Mouse (Mus musculus) megakaryocyte, embryonic 14.5 days (primary cell): ENCODE data around the gene Cbfb.

Source experiments
- FLI1 ChIP-seq: IDR thresholded peaks from 2 replicates; pipeline ENCODE4 v1.6.1; 2012; ENCODE audit warnings: low read length, inconsistent platforms, mixed read lengths
- GATA1 ChIP-seq: IDR thresholded peaks from 3 replicates; pipeline ENCODE4 v1.6.1; 2012; ENCODE audit warnings: mixed read lengths, low read length, inconsistent platforms, borderline replicate concordance

DNA sequence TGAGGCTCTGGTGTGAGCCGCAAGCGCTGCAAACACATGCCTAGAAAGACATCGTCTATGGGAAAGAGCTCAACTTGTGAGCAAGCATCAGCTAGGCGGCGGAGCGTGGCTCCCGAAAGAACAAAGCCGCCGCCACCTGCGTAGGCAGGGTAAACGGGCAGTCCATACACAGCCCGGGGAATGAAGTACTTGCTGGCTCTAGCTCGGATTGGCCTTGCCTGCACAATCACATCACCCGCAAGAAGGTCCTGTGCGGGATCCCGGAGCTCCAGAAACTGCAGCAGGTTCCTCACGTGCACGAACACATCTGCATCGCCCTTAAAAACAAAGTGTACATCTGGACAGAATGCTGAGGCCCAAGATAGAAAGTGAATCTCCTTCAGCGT lies 83.3 kb downstream of the Cbfb start:
- TF ChIP-seq GATA1 (no peak), FLI1 (no peak)
